Comparison of ENCODE assay signal across 29 mouse cellular contexts in genomic region chr11:16366852-16367587, GRCm38 (mm10).
DNase-seq lines count a peak whose midpoint lies in the region; ATAC-seq lines count a peak whose summit lies in the region.
"Had no signal": no experiment of that assay in that cellular context is flagged by ENCODE, and none has a peak within 500 bp of the region (broad histone marks: within the 10 kb centered on the region; RNA-seq: fewer than 3 reads in every experiment).

No protein-coding gene starts in this region.

- 66% methylated on average over 8 of the region's 8 CpGs for WGBS in forebrain, embryonic 13.5 days
- WGBS in forebrain, embryonic 12.5 days = 68% methylated on average over 8 of the region's 8 CpGs
- 59% methylated on average over 8 of the region's 8 CpGs for WGBS in midbrain, embryonic 15.5 days
- 87% methylated on average over 8 of the region's 8 CpGs for WGBS in midbrain, embryonic 10.5 days

- no peak overlapping the region for H3K4me2 ChIP-seq in forebrain, embryonic 13.5 days
- H3K4me2 ChIP-seq in forebrain, embryonic 12.5 days = no peak overlapping the region
- no peak overlapping the region for H3K4me2 ChIP-seq in midbrain, embryonic 15.5 days
- H3K4me2 ChIP-seq: embryonic facial prominence, embryonic 15.5 days; heart, embryonic 13.5 days; hindbrain, embryonic 14.5 days; kidney, embryonic 15.5 days; limb, embryonic 13.5 days; liver, embryonic 12.5 days; neural tube, embryonic 15.5 days had no signal

- no peak for DNase-seq in midbrain, embryonic 10.5 days (ENCODE audit: low spot score)
- DNase-seq in mesoderm, embryonic 11.5 days (ENCODE audit: low read depth, low spot score) = peak; percentile 5
- DNase-seq in urinary bladder, postnatal 10 days (ENCODE audit: low spot score) = no peak
- DNase-seq in neural tube, embryonic 10.5 days (ENCODE audit: extremely low spot score, low spot score) = no peak
- DNase-seq: adrenal gland, postnatal 10 days; cerebellum, adult 18-20 months; cerebellum, postnatal 10 days; heart, postnatal 10 days; kidney, adult 11 months; kidney, postnatal 25 days; liver, postnatal 0 days; lung, postnatal 36 days; right cerebral cortex, adult 18-20 months; spleen, adult 18-20 months; thymus, postnatal 14 days had no signal

- H3K27me3 ChIP-seq in forebrain, embryonic 13.5 days = no peaks in the 10 kb centered on the region
- H3K27me3 ChIP-seq in forebrain, embryonic 12.5 days = no peaks in the 10 kb centered on the region
- no peaks in the 10 kb centered on the region for H3K27me3 ChIP-seq in midbrain, embryonic 15.5 days (replicated peaks)
- H3K27me3 ChIP-seq in midbrain, embryonic 10.5 days (ENCODE audit: low read depth, poor library complexity, severe bottlenecking) = no peaks in the 10 kb centered on the region
- H3K27me3 ChIP-seq: embryonic facial prominence, embryonic 15.5 days; heart, embryonic 13.5 days; kidney, embryonic 15.5 days; limb, embryonic 13.5 days; liver, embryonic 12.5 days; neural tube, embryonic 15.5 days had no signal

- no peaks in the 10 kb centered on the region for H3K4me1 ChIP-seq in forebrain, embryonic 13.5 days
- no peaks in the 10 kb centered on the region for H3K4me1 ChIP-seq in forebrain, embryonic 12.5 days
- no peaks in the 10 kb centered on the region for H3K4me1 ChIP-seq in midbrain, embryonic 15.5 days
- H3K4me1 ChIP-seq in midbrain, embryonic 10.5 days = no peaks in the 10 kb centered on the region
- H3K4me1 ChIP-seq: embryonic facial prominence, embryonic 10.5 days; embryonic facial prominence, embryonic 15.5 days; heart, embryonic 13.5 days; kidney, embryonic 15.5 days; limb, embryonic 13.5 days; liver, embryonic 12.5 days; neural tube, embryonic 15.5 days had no signal

- no peak overlapping the region for H3K27ac ChIP-seq in forebrain, embryonic 13.5 days
- no peak overlapping the region for H3K27ac ChIP-seq in forebrain, embryonic 12.5 days
- H3K27ac ChIP-seq in midbrain, embryonic 15.5 days = no peak overlapping the region
- H3K27ac ChIP-seq in midbrain, embryonic 10.5 days (replicated peaks) = no peak overlapping the region
- H3K27ac ChIP-seq: embryonic facial prominence, embryonic 10.5 days; embryonic facial prominence, embryonic 15.5 days; heart, embryonic 13.5 days; hindbrain, embryonic 14.5 days; kidney, embryonic 15.5 days; layer of hippocampus, adult 2 months; left cerebral cortex, adult 2 months; limb, embryonic 13.5 days; liver, embryonic 12.5 days; neural tube, embryonic 15.5 days had no signal

- no peak overlapping the region for H3K4me3 ChIP-seq in forebrain, embryonic 13.5 days
- no peak overlapping the region for H3K4me3 ChIP-seq in forebrain, embryonic 12.5 days (replicated peaks)
- no peak overlapping the region for H3K4me3 ChIP-seq in midbrain, embryonic 15.5 days
- no peak overlapping the region for H3K4me3 ChIP-seq in midbrain, embryonic 10.5 days
- H3K4me3 ChIP-seq: embryonic facial prominence, embryonic 10.5 days; embryonic facial prominence, embryonic 15.5 days; heart, embryonic 13.5 days; kidney, embryonic 15.5 days; layer of hippocampus, adult 2 months; left cerebral cortex, adult 2 months; limb, embryonic 13.5 days; liver, embryonic 12.5 days; neural tube, embryonic 15.5 days had no signal

- ATAC-seq in forebrain, embryonic 13.5 days = peak; percentile 72
- no peak for ATAC-seq in forebrain, embryonic 12.5 days (ENCODE audit: low FRiP score)
- ATAC-seq in midbrain, embryonic 15.5 days (replicated peaks) = peak; percentile 66; the same call in 1 of the 2 replicates
- ATAC-seq: liver, embryonic 12.5 days; liver, postnatal 0 days; Patski had no signal

- H3K36me3 ChIP-seq in forebrain, embryonic 13.5 days (ENCODE audit: poor library complexity, severe bottlenecking) = no peaks in the 10 kb centered on the region
- no peaks in the 10 kb centered on the region for H3K36me3 ChIP-seq in forebrain, embryonic 12.5 days (replicated peaks)
- no peaks in the 10 kb centered on the region for H3K36me3 ChIP-seq in midbrain, embryonic 15.5 days (replicated peaks)
- no peaks in the 10 kb centered on the region for H3K36me3 ChIP-seq in midbrain, embryonic 10.5 days
- H3K36me3 ChIP-seq: embryonic facial prominence, embryonic 10.5 days; embryonic facial prominence, embryonic 15.5 days; heart, embryonic 13.5 days; kidney, embryonic 15.5 days; limb, embryonic 13.5 days; liver, embryonic 12.5 days; neural tube, embryonic 15.5 days had no signal

- no peak overlapping the region for H3K9ac ChIP-seq in forebrain, embryonic 13.5 days
- no peak overlapping the region for H3K9ac ChIP-seq in forebrain, embryonic 12.5 days
- H3K9ac ChIP-seq in midbrain, embryonic 15.5 days = no peak overlapping the region
- H3K9ac ChIP-seq: embryonic facial prominence, embryonic 15.5 days; heart, embryonic 13.5 days; hindbrain, embryonic 14.5 days; kidney, embryonic 15.5 days; limb, embryonic 13.5 days; liver, embryonic 12.5 days; liver, postnatal 0 days; neural tube, embryonic 15.5 days had no signal

- H3K9me3 ChIP-seq in forebrain, embryonic 13.5 days (replicated peaks) = no peaks in the 10 kb centered on the region
- no peaks in the 10 kb centered on the region for H3K9me3 ChIP-seq in forebrain, embryonic 12.5 days
- H3K9me3 ChIP-seq in midbrain, embryonic 15.5 days = no peaks in the 10 kb centered on the region
- no peaks in the 10 kb centered on the region for H3K9me3 ChIP-seq in midbrain, embryonic 10.5 days (replicated peaks)
- H3K9me3 ChIP-seq: embryonic facial prominence, embryonic 10.5 days; embryonic facial prominence, embryonic 15.5 days; heart, embryonic 13.5 days; kidney, embryonic 15.5 days; limb, embryonic 13.5 days; liver, embryonic 12.5 days; neural tube, embryonic 15.5 days had no signal
